Mouse (Mus musculus) ES-E14 (cell line): ENCODE measurements around the gene Srbd1. TPM values are rescaled to one million over a fixed set of nuclear protein-coding genes. Genes with fewer than 3 reads are reported as not detected.

Source experiments
- DNase-seq: peaks from one replicate; pipeline ENCODE4 v3.0.0-alpha.2; 2013; ENCODE audit warnings: low read depth, low spot score
- H3K27ac ChIP-seq: 2 replicates; pipeline ENCODE4 v1.5.1; 2012; ENCODE audit warnings: low read depth, mild to moderate bottlenecking, low read length, moderate library complexity, mixed read lengths; ENCODE audit not compliant: poor library complexity, insufficient read depth, severe bottlenecking
- H3K36me3 ChIP-seq: 2 replicates; pipeline ENCODE4 v1.6.1; 2012; ENCODE audit warnings: mild to moderate bottlenecking, low read length, moderate library complexity, mixed read lengths; ENCODE audit not compliant: control insufficient read depth, poor library complexity, insufficient read depth, severe bottlenecking
- H3K4me1 ChIP-seq, 2 experiments: fragments of 150-350 bp in 1 of 2; sonication (generic) in 1 of 2; 2 replicates each; pipeline ENCODE4 v1.6.1; 2012; ENCODE audit warnings: low read length in 2 of 2, mild to moderate bottlenecking in 1 of 2, mixed read lengths in 1 of 2; ENCODE audit not compliant: control insufficient read depth in 2 of 2, insufficient read depth in 2 of 2, poor library complexity in 1 of 2
- H3K4me3 ChIP-seq, 2 experiments: fragments of 150-350 bp in 1 of 2; sonication (generic) in 1 of 2; 2 replicates each; pipeline ENCODE4 v1.5.1; 2012; ENCODE audit warnings: low read length in 2 of 2, low read depth in 1 of 2, mild to moderate bottlenecking in 1 of 2, mixed read lengths in 1 of 2; ENCODE audit not compliant: insufficient read depth in 1 of 2, poor library complexity in 1 of 2, severe bottlenecking in 1 of 2
- H3K9ac ChIP-seq: 2 replicates; pipeline ENCODE4 v1.6.1; 2012; ENCODE audit warnings: low read depth, mild to moderate bottlenecking, low read length, mixed read lengths; ENCODE audit not compliant: poor library complexity, insufficient read depth, severe bottlenecking
- H3K9me3 ChIP-seq: fragments of 150-350 bp; sonication (generic); 2 replicates; pipeline ENCODE4 v1.6.1; 2012; ENCODE audit warnings: low read depth, mild to moderate bottlenecking, low read length; ENCODE audit not compliant: control insufficient read depth, insufficient read depth
- CHD2 ChIP-seq: IDR thresholded peaks from 2 replicates; pipeline ENCODE4 v1.6.1; 2014; ENCODE audit warnings: mild to moderate bottlenecking, low read depth, low read length, inconsistent platforms
- HCFC1 ChIP-seq: IDR thresholded peaks from 2 replicates; pipeline ENCODE4 v1.6.1; 2012; ENCODE audit warnings: low read length, inconsistent platforms, borderline replicate concordance; ENCODE audit not compliant: insufficient read depth
- MAFK ChIP-seq: IDR thresholded peaks from 2 replicates; pipeline ENCODE4 v1.6.1; 2014; ENCODE audit warnings: mild to moderate bottlenecking, low read depth, low read length, inconsistent platforms; ENCODE audit not compliant: insufficient read depth
- ZC3H11A ChIP-seq: IDR thresholded peaks from 2 replicates; pipeline ENCODE4 v1.6.1; 2012; ENCODE audit warnings: low read depth, mild to moderate bottlenecking, inconsistent platforms, low read length, borderline replicate concordance
- ZNF384 ChIP-seq: IDR thresholded peaks from 2 replicates; pipeline ENCODE4 v1.6.1; 2012; ENCODE audit warnings: low read depth, low read length, inconsistent platforms
- in situ Hi-C, 2 experiments: fragments of 600-800 bp; cut with MboI; formaldehyde crosslinking; loops; one replicate each; pipeline ENCODE4 v1.15.1; 2025; ENCODE audit warnings: low sequenced_read_pairs in 2 of 2, inconsistent platforms in 1 of 2; ENCODE audit not compliant: unreplicated experiment in 2 of 2
- total RNA-seq: library from RNA; depleted of rRNA; stranded (reverse); fragments of 300-350 nt; gene quantifications from 2 replicates; pipeline ENCODE4 v1.2.3, GENCODE M21; 2012

Srbd1 gene
- total RNA-seq, 1 experiment = 39.1 TPM

GRCm38 (mm10) chr17:86032113-86032714, 112.8 kb downstream of the Srbd1 start:
- Histone ChIP-seq H3K4me1 (0 out of 4 replicates have a peak, but pooled peaks cover 0 to 1% of the 10 kb centered on the region in 2 experiments), H3K36me3 (no peaks in the 10 kb centered on the region), H3K27ac (no peak overlapping the region), H3K9me3 (no peaks in the 10 kb centered on the region), H3K9ac (no peak overlapping the region), H3K4me3 (no peak overlapping the region)
- in situ Hi-C loops = no loop called here
- DNase-seq = no peak
- no peak for TF ChIP-seq ZNF384
- TF ChIP-seq MAFK = no peak
- no peak for TF ChIP-seq HCFC1
- TF ChIP-seq ZC3H11A = no peak
- no peak for TF ChIP-seq CHD2

DNA sequence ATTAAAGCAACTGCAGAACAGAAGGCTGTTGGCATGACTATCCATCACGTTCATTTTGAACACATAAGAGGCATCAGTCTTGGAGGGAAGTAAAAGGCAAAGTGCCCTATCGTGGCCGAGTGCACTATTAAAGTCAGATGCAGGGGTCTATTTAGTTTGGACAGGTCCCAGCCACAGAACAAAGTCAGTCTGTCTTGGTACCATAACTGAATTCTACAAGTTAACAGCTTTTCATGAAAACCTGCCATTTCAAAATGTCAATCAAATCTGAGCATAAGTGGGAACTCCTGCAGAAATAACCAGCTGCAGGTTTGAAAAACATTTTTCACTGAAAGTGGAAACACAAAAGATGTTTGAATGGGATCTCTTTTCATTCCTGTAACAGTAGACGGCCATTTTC, 115.0 kb downstream of the Srbd1 start:
- TF ChIP-seq ZNF384 (no peak), ZC3H11A (no peak), HCFC1 (no peak), MAFK (no peak), CHD2 (no peak)
- H3K4me1 ChIP-seq = no peaks in the 10 kb centered on the region
- DNase-seq = no peak
- no peak overlapping the region for H3K9ac ChIP-seq
- no peak overlapping the region for H3K27ac ChIP-seq
- no peak overlapping the region for H3K4me3 ChIP-seq
- in situ Hi-C loops = no loop called here
- no peaks in the 10 kb centered on the region for H3K36me3 ChIP-seq
- no peaks in the 10 kb centered on the region for H3K9me3 ChIP-seq

GRCm38 (mm10) chr17:86029175-86029574, 115.8 kb downstream of the Srbd1 start:
- Histone ChIP-seq H3K4me1 (no peaks in the 10 kb centered on the region), H3K4me3 (no peak overlapping the region), H3K9me3 (no peaks in the 10 kb centered on the region), H3K27ac (no peak overlapping the region), H3K36me3 (no peaks in the 10 kb centered on the region), H3K9ac (no peak overlapping the region)
- in situ Hi-C loops = no loop called here
- no peak for DNase-seq
- TF ChIP-seq MAFK = no peak
- TF ChIP-seq ZNF384 = no peak
- no peak for TF ChIP-seq CHD2
- no peak for TF ChIP-seq ZC3H11A
- TF ChIP-seq HCFC1 = no peak

DNA sequence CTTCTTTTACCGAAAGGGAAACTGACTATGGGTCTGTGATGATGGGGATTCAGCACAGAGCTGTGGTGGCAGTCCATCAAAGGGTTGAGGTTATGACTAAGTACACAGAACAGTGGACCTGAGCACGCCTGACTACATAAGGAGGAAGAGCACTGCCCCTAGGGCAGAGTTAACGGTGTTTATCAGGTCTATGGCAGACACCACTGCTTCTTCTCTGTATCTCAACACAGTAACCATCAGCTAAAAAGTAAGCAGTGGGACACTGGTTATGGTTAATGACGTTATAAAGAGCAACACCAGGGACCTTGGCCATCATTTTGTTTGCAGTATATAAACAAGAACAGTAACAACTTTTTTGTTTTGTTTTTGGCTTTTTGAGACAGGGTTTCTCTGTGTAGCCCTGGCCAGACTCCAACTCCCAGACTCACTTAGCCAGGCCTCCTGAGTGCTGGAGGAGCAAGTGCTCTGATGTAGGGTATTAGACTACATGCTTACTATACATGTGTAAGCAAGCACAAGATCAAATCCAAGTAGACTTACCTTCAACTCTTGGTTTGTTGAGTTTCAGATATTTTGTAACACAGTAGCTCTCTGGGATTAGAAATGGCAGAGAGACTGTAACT, 117.3 kb downstream of the Srbd1 start:
- Histone ChIP-seq H3K9ac (no peak overlapping the region), H3K27ac (no peak overlapping the region), H3K9me3 (no peaks in the 10 kb centered on the region), H3K36me3 (no peaks in the 10 kb centered on the region), H3K4me1 (no peaks in the 10 kb centered on the region), H3K4me3 (no peak overlapping the region)
- TF ChIP-seq ZC3H11A = no peak
- TF ChIP-seq ZNF384 = no peak
- no peak for TF ChIP-seq HCFC1
- no peak for TF ChIP-seq MAFK
- no peak for TF ChIP-seq CHD2
- DNase-seq = no peak
- in situ Hi-C loops = no loop called here
